Mouse (Mus musculus) intestine, embryonic 15.5 days (tissue): Measurements from ENCODE around the gene Tgds. TPM values are rescaled to one million over a fixed set of nuclear protein-coding genes. Genes with fewer than 3 reads are reported as not detected.
"Not testable (repeated sequence)": the region's sequence is repeated elsewhere in the genome, so short reads cannot be mapped to it uniquely, and the experiment has no call there.

ENCODE experiments used
- ATAC-seq: fragments of 200-750 bp; cut with Nextera tagmentation; 2 replicates; pipeline ENCODE4 v1.8.0; 2017; ENCODE audit warnings: moderate TSS enrichment, moderate library complexity
- H3K27ac ChIP-seq: fragments of 300-500 bp; sonication (generic); 2 replicates; pipeline ENCODE4 v1.5.1; 2015; ENCODE audit warnings: mild to moderate bottlenecking, inconsistent platforms
- H3K27me3 ChIP-seq: fragments of 300-500 bp; sonication (generic); replicated peaks from 2 replicates; pipeline ENCODE4 v1.6.1; 2015; ENCODE audit warnings: inconsistent platforms
- H3K36me3 ChIP-seq: fragments of 300-500 bp; sonication (generic); 2 replicates; pipeline ENCODE4 v1.6.1; 2015; ENCODE audit warnings: inconsistent platforms
- H3K4me1 ChIP-seq: fragments of 300-500 bp; sonication (generic); replicated peaks from 2 replicates; pipeline ENCODE4 v1.6.1; 2015; ENCODE audit warnings: inconsistent platforms
- H3K4me2 ChIP-seq: fragments of 300-500 bp; sonication (generic); replicated peaks from 2 replicates; pipeline ENCODE4 v1.6.1; 2015; ENCODE audit warnings: mild to moderate bottlenecking, inconsistent platforms
- H3K4me3 ChIP-seq: fragments of 300-500 bp; sonication (generic); replicated peaks from 2 replicates; pipeline ENCODE4 v1.5.1; 2015; ENCODE audit warnings: inconsistent platforms
- H3K9ac ChIP-seq: fragments of 300-500 bp; sonication (generic); 2 replicates; pipeline ENCODE4 v1.6.1; 2015; ENCODE audit warnings: inconsistent platforms
- H3K9me3 ChIP-seq: fragments of 300-500 bp; sonication (generic); 2 replicates; pipeline ENCODE4 v1.6.1; 2016; ENCODE audit warnings: inconsistent platforms
- WGBS: fragments of 180-500 bp; shearing (Covaris S2); methylation state at CpG from one replicate; pipeline ENCODE4 v1.1.7; 2015; 5-methylcytosine and 5-hydroxymethylcytosine counted together
- polyA plus RNA-seq: library from polyadenylated mRNA; unstranded; fragments of >200 nt; fragmentation: Nextera tagmentation; extraction: Ambion mirVana; gene quantifications from 2 replicates; pipeline ENCODE4 v1.2.1, GENCODE M21; 2015

The Tgds gene
- polyA plus RNA-seq, 1 experiment from 2014 or later = 34.0 TPM

GRCm38 (mm10) chr14:118124771-118125170, 7.8 kb downstream of the Tgds start:
- WGBS = 91% methylated on average over 4 of the region's 4 CpGs
- Histone ChIP-seq H3K27ac (no peak overlapping the region), H3K9ac (no peak overlapping the region), H3K4me2 (no peak overlapping the region), H3K27me3 (no peaks in the 10 kb centered on the region), H3K4me1 (no peaks in the 10 kb centered on the region), H3K9me3 (no peaks in the 10 kb centered on the region), H3K4me3 (no peak overlapping the region), H3K36me3 (peaks cover 22% of the 10 kb centered on the region)
- ATAC-seq = no peak

DNA sequence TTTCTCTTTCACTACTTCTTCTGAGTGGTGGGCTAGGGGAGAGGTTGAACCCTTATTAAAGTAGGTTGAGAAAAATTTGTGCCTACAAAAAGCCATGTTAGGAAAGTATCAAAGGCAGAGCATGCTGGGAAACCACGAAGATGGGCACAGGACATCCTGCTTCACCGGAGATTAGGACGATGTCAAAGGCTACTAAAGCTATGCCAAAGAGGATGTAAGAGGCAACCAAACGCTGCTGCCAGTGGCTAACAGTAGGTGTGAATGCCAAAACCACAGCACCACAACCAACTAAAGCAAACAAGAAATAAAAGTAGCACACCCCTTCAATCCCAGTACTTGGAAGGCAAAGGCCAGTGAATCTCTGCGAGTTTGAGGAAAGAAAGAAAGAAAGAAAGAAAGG, 8.4 kb downstream of the Tgds start:
- H3K36me3 ChIP-seq = peaks cover 22% of the 10 kb centered on the region
- WGBS = 83% methylated on average over 5 of the region's 5 CpGs
- H3K9me3 ChIP-seq = no peaks in the 10 kb centered on the region
- no peak overlapping the region for H3K9ac ChIP-seq
- ATAC-seq = no peak
- no peak overlapping the region for H3K4me2 ChIP-seq
- no peaks in the 10 kb centered on the region for H3K27me3 ChIP-seq
- no peak overlapping the region for H3K4me3 ChIP-seq
- H3K4me1 ChIP-seq = no peaks in the 10 kb centered on the region
- no peak overlapping the region for H3K27ac ChIP-seq

DNA sequence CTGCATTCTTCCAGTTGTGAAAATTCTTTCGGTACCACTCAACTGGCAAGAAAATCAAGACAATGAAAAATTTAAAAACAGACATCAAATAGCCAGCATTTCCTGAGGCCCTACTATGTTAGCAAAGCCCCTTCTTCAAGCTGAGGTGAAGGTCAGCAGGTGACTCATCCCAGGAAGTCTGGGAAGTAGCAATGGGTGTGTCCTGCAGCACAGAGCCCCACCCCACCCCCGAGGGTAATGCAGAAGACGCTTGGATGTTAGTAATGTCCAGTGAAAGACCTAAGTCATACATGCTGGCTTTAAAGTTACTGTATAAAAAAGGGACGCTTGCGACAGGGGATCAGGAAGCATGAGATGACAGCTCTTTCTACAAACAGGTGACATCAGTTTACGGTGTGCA, 19.4 kb downstream of the Tgds start:
- H3K36me3 ChIP-seq = peaks cover 40% of the 10 kb centered on the region
- no peak overlapping the region for H3K4me2 ChIP-seq
- H3K9me3 ChIP-seq = no peaks in the 10 kb centered on the region
- H3K27ac ChIP-seq = no peak overlapping the region
- H3K4me3 ChIP-seq = no peak overlapping the region
- ATAC-seq = no peak
- no peaks in the 10 kb centered on the region for H3K4me1 ChIP-seq
- H3K9ac ChIP-seq = no peak overlapping the region
- 92% methylated on average over 6 of the region's 6 CpGs for WGBS
- H3K27me3 ChIP-seq = no peaks in the 10 kb centered on the region

DNA sequence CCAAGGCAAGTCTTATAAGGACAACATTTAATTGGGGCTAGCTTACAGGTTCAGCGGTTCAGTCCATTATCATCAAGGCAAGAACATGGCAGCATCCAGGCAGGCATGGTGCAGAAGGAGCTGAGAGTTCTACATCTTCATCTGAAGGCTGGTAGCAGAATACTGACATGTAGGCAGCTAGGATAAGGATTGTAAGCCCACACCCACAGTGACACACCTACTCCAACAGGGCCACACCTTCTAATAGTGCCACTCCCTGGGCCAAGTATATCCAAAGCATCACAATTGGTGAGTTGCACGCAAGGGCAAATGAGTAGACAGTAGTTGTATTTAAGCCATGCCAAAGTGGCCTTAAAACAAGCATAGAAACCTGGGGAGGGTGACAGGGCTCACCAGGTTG, 25.1 kb downstream of the Tgds start:
- not testable (repeated sequence) for H3K27me3 ChIP-seq, H3K27ac ChIP-seq, H3K9ac ChIP-seq, H3K4me3 ChIP-seq, H3K4me2 ChIP-seq, H3K4me1 ChIP-seq, H3K9me3 ChIP-seq, ATAC-seq
- H3K36me3 ChIP-seq = peaks cover 14% of the 10 kb centered on the region
- WGBS = 94% methylated on average over 2 of the region's 2 CpGs

DNA sequence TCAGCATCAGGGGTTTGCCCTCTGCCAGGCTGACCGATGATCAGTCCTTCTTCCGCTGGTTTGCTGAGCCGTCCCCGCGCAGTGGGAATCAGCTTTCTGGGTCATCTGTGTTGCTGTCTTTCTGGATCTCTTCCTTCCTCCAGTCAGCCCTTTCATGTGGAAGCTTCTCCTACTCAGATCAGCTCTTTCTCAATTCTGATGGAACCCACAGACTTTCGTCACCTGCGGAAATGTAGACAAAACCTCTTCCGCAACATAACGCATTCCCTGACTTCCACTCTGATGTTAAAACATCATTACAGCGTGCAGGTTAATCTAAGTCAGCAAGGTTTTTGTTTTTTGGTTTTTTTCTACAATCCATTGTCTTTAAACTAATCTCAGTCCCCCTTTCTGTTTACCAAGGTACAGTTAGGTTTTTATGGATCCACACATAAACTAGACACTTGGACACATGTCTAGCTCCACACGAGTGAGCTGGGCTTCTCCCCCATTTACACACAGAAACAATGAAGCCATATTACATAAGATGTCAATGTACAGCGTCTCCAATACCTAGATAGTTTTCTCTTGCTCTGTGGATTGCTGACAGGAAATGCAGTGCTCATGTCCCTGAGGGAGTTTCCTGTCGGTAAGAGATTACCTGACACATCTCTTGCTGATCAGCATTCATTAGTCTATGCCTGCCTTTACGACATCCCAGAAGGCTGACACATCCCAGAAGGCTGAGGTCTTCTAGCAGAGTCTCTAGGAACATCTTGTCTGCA, 31.1 kb downstream of the Tgds start:
- H3K27me3 ChIP-seq = no peaks in the 10 kb centered on the region
- H3K4me3 ChIP-seq = no peak overlapping the region
- H3K4me1 ChIP-seq = no peaks in the 10 kb centered on the region
- no peak overlapping the region for H3K4me2 ChIP-seq
- no peak overlapping the region for H3K9ac ChIP-seq
- no peak overlapping the region for H3K27ac ChIP-seq
- no peaks in the 10 kb centered on the region for H3K9me3 ChIP-seq
- WGBS = 81% methylated on average over 14 of the region's 14 CpGs
- no peak for ATAC-seq
- no peaks in the 10 kb centered on the region for H3K36me3 ChIP-seq

DNA sequence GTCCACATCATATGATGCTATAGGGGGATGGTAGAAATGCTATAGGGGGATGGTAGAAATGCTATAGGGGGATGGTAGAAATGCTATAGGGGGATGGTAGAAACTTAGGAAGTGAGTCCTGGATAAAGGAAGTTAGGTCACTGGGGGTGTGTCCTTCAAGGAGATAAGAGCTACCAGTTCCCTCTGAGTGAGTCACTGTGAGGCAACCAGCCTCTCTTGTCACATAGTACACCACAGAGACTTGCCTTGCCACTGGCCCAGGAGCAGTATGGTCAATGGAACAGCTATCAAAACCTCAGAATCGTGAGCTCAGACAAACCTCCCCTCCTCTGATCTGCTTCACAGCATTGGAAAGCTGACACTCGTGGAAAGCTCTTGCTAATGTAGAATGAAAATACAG, 34.3 kb downstream of the Tgds start:
- peak; percentile 68; the same call in 1 of the 2 replicates for ATAC-seq
- Histone ChIP-seq H3K4me1 (no peaks in the 10 kb centered on the region), H3K4me3 (no peak overlapping the region), H3K9me3 (no peaks in the 10 kb centered on the region), H3K9ac (no peak overlapping the region), H3K27me3 (no peaks in the 10 kb centered on the region), H3K36me3 (no peaks in the 10 kb centered on the region), H3K27ac (no peak overlapping the region), H3K4me2 (no peak overlapping the region)
- 65% methylated on average over 2 of the region's 2 CpGs for WGBS

DNA sequence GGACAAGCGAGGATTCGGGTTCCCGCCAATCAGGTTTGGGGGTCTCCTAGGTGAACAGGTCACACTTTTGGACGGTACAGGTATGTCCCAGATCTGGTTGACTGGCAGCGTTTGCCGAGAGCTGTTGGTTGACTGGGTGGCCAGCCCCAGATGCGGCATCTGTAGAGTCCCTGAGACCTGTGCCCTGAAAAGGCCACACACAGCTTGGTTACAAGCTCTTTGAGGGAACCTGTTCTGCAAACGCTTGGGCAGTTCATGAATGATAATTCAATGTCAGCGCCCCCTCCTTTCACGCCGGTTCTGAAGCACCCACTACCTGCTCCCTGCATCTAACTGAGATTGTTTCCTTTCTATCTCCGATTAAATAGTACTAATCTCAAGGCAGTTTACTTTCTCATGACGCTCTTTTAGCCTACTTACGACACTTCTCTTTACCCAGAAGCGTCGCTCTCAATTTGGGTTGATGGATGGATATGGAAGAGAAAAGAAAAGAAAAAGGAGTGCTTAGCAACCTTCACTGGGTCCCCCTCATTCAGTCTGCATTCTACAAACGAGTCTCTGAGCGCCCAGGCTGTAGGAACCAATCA, 42.7 kb downstream of the Tgds start:
- Histone ChIP-seq H3K9ac (peak overlapping the region; percentile 49), H3K9me3 (no peaks in the 10 kb centered on the region), H3K27me3 (no peaks in the 10 kb centered on the region), H3K27ac (peak overlapping the region; percentile 79), H3K4me1 (0 out of 2 replicates have a peak, but pooled peaks cover 3% of the 10 kb centered on the region), H3K4me2 (peak overlapping the region; percentile 73), H3K4me3 (peak overlapping the region; percentile 53), H3K36me3 (no peaks in the 10 kb centered on the region)
- WGBS = 2% methylated on average over 18 of the region's 18 CpGs
- peak; percentile 72 for ATAC-seq

DNA sequence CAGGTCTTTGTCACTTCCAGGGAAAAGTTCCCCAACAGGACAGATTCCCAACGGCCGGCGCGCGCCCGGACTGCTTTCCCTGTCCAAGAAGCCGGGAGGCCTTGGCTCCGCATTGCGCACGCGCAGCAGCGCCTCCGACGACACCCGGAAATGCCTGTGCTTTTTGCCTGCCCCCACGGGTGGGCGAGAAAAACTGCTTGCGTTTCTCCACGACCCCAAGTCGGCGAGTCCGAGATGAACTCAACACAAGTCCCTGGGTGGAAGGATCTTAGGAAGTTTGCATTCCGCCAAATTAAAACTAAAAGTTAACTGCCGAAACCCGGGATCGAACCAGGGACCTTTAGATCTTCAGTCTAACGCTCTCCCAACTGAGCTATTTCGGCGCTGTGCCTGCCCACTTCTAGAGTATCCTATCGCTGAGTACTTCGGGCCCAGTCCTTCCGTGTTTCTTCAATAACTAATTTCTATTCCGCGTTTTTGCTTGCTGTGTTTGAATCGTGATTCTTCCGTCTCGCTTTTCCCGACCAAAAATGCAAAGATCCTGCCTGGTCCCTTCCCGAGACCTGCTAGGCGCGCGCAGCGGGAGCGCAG, 43.2 kb downstream of the Tgds start:
- Histone ChIP-seq H3K4me2 (peak overlapping the region; percentile 73), H3K36me3 (no peaks in the 10 kb centered on the region), H3K27ac (peak overlapping the region; percentile 79), H3K4me3 (peak overlapping the region; percentile 53), H3K27me3 (no peaks in the 10 kb centered on the region), H3K4me1 (0 out of 2 replicates have a peak, but pooled peaks cover 3% of the 10 kb centered on the region), H3K9ac (peak overlapping the region; percentile 58), H3K9me3 (no peaks in the 10 kb centered on the region)
- under 1% methylated on average over 44 of the region's 44 CpGs for WGBS
- ATAC-seq = peak; percentile 92

DNA sequence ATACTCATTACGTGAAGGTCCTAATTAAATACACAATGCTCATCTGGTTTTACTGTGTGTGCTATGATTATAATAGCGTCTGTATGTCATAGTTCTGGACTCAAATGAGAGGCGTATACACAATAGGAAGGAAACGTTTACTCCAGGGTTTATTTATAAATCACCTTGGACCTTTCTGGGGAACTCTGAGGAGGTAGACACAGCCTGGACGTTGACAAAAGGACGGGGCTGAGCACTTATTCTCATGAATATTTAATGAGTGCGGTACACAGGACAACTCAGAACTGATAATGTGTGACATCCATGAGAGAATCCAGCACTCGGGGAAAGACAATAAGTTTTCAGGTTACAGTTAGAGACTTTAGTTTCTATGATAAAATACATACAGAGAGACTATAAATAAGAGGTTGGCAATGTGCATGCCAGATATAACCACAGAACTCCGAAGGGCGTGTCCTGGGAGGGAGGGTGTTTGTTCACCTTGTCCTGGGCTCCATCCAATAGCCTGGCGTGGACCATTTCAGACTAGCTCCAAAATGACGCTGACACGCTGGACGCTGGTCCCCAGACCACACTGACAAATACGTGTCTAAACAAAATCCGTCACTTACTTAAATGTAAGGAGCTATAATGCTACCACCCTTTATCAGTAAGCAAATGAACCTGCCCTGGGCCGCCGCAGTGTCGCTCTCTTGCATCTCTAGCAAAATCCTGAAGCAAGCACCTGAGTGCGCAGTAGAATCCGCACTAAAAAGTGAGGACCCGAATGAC, 43.9 kb downstream of the Tgds start:
- H3K9me3 ChIP-seq = no peaks in the 10 kb centered on the region
- peak overlapping the region; percentile 73 for H3K4me2 ChIP-seq
- WGBS = 10% methylated on average over 22 of the region's 22 CpGs
- H3K9ac ChIP-seq = peak overlapping the region; percentile 58
- H3K36me3 ChIP-seq = no peaks in the 10 kb centered on the region
- H3K4me1 ChIP-seq = 0 out of 2 replicates have a peak, but pooled peaks cover 3% of the 10 kb centered on the region
- peak; percentile 77 for ATAC-seq
- peak overlapping the region; percentile 53 for H3K4me3 ChIP-seq
- H3K27me3 ChIP-seq = no peaks in the 10 kb centered on the region
- peak overlapping the region; percentile 79 for H3K27ac ChIP-seq

GRCm38 (mm10) chr14:118086271-118087035, 46.1 kb downstream of the Tgds start:
- WGBS = 50% methylated on average over 5 of the region's 5 CpGs
- Histone ChIP-seq H3K27me3 (no peaks in the 10 kb centered on the region), H3K4me1 (0 out of 2 replicates have a peak, but pooled peaks cover 3% of the 10 kb centered on the region), H3K4me3 (no peak overlapping the region), H3K36me3 (no peaks in the 10 kb centered on the region), H3K9me3 (no peaks in the 10 kb centered on the region), H3K4me2 (no peak overlapping the region), H3K27ac (no peak overlapping the region), H3K9ac (no peak overlapping the region)
- ATAC-seq = no peak

DNA sequence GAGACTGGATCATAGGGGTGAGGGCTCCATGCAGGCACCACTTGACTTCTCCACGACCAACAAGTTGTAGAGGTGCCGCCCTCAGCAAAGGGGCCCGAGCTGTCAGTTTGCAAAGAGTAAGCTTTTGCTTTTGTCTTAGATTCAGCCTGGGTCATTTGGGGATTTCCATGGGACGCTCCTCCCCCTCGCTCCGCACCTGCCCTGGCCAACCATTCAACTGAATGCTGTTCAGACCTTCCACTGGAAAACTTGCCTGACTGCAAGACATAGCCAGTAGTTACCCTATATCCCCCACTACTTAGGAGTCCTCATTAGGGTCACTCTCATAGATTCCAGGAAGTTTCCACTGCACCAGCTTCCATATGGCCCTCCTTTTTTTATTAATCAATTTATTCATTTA, 48.7 kb downstream of the Tgds start:
- no peaks in the 10 kb centered on the region for H3K9me3 ChIP-seq
- H3K27me3 ChIP-seq = no peaks in the 10 kb centered on the region
- H3K4me2 ChIP-seq = no peak overlapping the region
- H3K9ac ChIP-seq = no peak overlapping the region
- WGBS = 88% methylated on average over 6 of the region's 6 CpGs
- no peak for ATAC-seq
- H3K4me3 ChIP-seq = no peak overlapping the region
- no peak overlapping the region for H3K27ac ChIP-seq
- H3K36me3 ChIP-seq = no peaks in the 10 kb centered on the region
- H3K4me1 ChIP-seq = 0 out of 2 replicates have a peak, but pooled peaks cover 3% of the 10 kb centered on the region
